Mouse (Mus musculus): ENCODE results near the gene Obp2b.

DNA sequence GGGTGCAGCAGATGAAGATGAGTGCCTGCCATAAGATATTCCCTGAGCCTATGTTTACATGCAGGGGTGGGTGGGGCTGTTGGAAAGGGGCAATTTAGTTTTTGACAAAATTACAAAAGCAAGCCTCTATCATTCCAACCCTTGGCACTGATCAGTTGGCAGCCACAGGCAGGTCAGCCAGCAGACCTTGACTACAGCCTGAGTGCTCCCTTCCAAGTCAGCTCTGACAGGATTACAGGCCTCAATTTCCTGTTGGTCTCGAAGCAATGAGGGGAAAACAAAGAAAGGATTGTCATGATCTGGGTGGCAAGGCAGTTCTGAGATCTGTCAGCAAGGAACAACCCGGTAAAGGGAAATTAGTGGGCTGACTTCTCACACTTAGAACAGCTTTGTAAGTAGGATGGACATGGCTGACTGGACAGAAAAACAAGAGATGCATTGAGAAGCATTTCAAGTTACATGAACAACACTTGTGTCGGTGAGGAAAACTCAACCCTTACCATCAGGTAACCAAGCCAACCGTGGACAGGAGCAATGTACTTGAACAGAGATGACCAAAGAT lies 21.3 kb downstream of the Obp2b start:
- TF ChIP-seq TAL1 (conservative IDR thresholded peaks at IDR 0.05; ENCODE audit: low read depth, low read length): no peak
- TF ChIP-seq CTCF (IDR thresholded peaks at IDR 0.05; ENCODE audit: low read depth, low read length): no peak
